Mouse (Mus musculus): Measurements from ENCODE around the gene Ctr9.

DNA sequence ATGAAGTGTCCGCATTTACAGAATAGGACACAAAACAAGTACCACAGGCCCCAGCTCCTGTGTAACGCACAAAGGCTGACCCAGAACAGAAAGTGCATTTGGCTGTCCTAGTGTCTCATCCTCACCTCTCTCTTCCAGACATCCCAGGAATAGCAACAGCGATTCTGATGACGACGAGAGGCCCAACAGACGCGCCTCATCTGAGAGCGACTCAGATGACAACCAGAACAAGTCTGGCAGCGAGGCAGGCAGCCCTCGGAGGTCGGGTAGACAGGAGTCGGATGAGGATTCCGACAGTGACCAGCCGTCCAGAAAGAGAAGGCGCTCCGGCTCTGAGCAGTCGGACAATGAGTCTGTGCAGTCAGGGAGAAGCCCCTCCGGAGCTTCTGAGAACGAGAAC is 26.5 kb downstream of the Ctr9 start:
- TF ChIP-seq CTCF (IDR thresholded peaks at IDR 0.05; ENCODE audit: low read depth) (no peak), EP300 (IDR thresholded peaks at IDR 0.05; ENCODE audit: low read depth) (no peak)

All from liver, embryonic 14.5 days (tissue).